Mouse (Mus musculus): ENCODE results near the gene Pcna.

DNA sequence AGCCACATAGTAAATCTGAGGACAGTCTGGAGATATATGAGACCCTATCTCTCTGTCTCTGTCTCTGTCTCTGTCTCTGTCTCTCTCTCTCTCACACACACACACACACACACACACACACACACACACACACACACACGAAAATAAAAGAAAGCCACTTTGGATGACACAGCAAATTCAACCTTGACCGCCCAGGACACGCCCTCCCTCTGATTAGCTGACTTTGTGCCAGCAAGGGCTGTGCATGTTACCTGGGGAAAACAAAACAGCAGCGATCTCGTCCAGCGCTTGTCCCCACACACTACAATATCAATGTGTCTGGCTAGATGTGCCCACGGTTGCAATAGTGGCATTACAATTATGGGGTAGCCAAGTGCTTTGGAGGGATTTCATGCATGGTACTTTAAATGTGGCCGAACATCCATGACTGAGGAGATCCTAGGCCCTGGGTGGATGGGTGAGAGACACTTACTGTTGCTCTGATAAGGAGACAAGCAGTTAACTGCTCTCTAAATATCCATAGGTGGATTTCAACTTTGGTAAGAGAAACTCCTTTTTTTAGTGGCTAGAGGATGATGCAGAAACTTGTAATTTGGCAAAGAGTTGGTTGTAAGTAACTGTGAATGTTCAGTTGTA, 44.8 kb downstream of the Pcna start:
- TF ChIP-seq CTCF (IDR thresholded peaks at IDR 0.05; ENCODE audit: low read depth, low read length) (no peak), GATA1 (IDR thresholded peaks at IDR 0.05; ENCODE audit: borderline replicate concordance, low read length) (no peak), GATA2 (IDR thresholded peaks at IDR 0.05; ENCODE audit: borderline replicate concordance, low read depth, low read length) (no peak), TAL1 (conservative IDR thresholded peaks at IDR 0.05; ENCODE audit: low read depth, low read length) (no peak)

All from G1E (cell line).